ENCODE assay signal across 32 mouse cellular contexts in genomic region chr2:132685001-132685400, GRCm38 (mm10). TPM values are rescaled to one million over a fixed set of nuclear protein-coding genes. Genes with fewer than 3 reads are reported as not detected.
DNase-seq lines count a peak whose midpoint lies in the region; ATAC-seq and TF ChIP-seq lines count a peak whose summit lies in the region.
"Had no signal": no experiment of that assay in that cellular context is flagged by ENCODE, and none has a peak within 500 bp of the region (broad histone marks: within the 10 kb centered on the region; RNA-seq: fewer than 3 reads in every experiment).

No protein-coding gene starts in this region.

- TF ChIP-seq POLR2A in ES-Bruce4 (IDR thresholded peaks at IDR 0.05; ENCODE audit: insufficient read depth, low read length) = no peak

- H3K9ac ChIP-seq in liver, embryonic 12.5 days = peak overlapping the region; percentile 15; the same call in 1 of the 2 replicates
- no peak overlapping the region for H3K9ac ChIP-seq in liver, postnatal 0 days (replicated peaks)
- H3K9ac ChIP-seq in ES-Bruce4 (ENCODE audit: low read depth, poor library complexity, severe bottlenecking) (no peak overlapping the region), ES-E14 (ENCODE audit: insufficient read depth, low read depth, low read length, poor library complexity, severe bottlenecking) (no peak overlapping the region)
- H3K9ac ChIP-seq in liver, embryonic 16.5 days (ENCODE audit: low read depth, low read length) = no peak overlapping the region
- H3K9ac ChIP-seq: embryonic facial prominence, embryonic 13.5 days; hindbrain, embryonic 14.5 days; limb, embryonic 12.5 days; neural tube, embryonic 15.5 days had no signal

- no peak for DNase-seq in liver, postnatal 0 days
- DNase-seq in ES-E14 (ENCODE audit: low read depth, low spot score) = no peak
- DNase-seq in urinary bladder, adult 2 months (ENCODE audit: low spot score) = no peak
- DNase-seq in lung, postnatal 4 days = no peak
- DNase-seq: adrenal gland, postnatal 10 days; B cell, adult 2 months; cerebellum, adult 11 months; cerebellum, postnatal 10 days; gastrocnemius, adult 2 months; gastrocnemius, postnatal 36 days; heart, adult 18-20 months; heart, postnatal 4 days; kidney, adult 11 months; kidney, postnatal 25 days; lung, adult 18-20 months; midbrain, embryonic 14.5 days; right cerebral cortex, postnatal 25 days; spleen, adult 18-20 months; thymus, postnatal 14 days had no signal

- in situ Hi-C loops in ES-E14 (cut with MboI; ENCODE audit: low sequenced_read_pairs in 2 of 2, unreplicated experiment in 2 of 2) = no loop called here

- peak overlapping the region; percentile 79 for H3K27ac ChIP-seq in liver, embryonic 12.5 days
- H3K27ac ChIP-seq in liver, postnatal 0 days (ENCODE audit: low read depth) = no peak overlapping the region
- H3K27ac ChIP-seq in ES-Bruce4 (ENCODE audit: insufficient read depth, low read length) = peak overlapping the region; percentile 90
- H3K27ac ChIP-seq in ES-E14 (ENCODE audit: insufficient read depth, low read depth, low read length, poor library complexity, severe bottlenecking) = peak overlapping the region; percentile 22; the same call in 1 of the 2 replicates
- peak overlapping the region; percentile 40 for H3K27ac ChIP-seq in liver, embryonic 16.5 days (ENCODE audit: low read length)
- H3K27ac ChIP-seq: embryonic facial prominence, embryonic 13.5 days; gastrocnemius, adult 2 months; hindbrain, embryonic 14.5 days; left cerebral cortex, adult 2 months; limb, embryonic 12.5 days; macrophage; neural tube, embryonic 15.5 days had no signal

- H3K4me2 ChIP-seq in liver, embryonic 12.5 days = peak overlapping the region; percentile 27
- H3K4me2 ChIP-seq in liver, postnatal 0 days (ENCODE audit: low read depth, low read length) = no peak overlapping the region
- no peak overlapping the region for H3K4me2 ChIP-seq in liver, embryonic 16.5 days (ENCODE audit: low read depth, low read length)
- H3K4me2 ChIP-seq: embryonic facial prominence, embryonic 13.5 days; hindbrain, embryonic 14.5 days; limb, embryonic 12.5 days; neural tube, embryonic 15.5 days had no signal

- H3K27me3 ChIP-seq in liver, embryonic 12.5 days (replicated peaks) = no peaks in the 10 kb centered on the region; the same call in 1 of the 2 replicates
- no peaks in the 10 kb centered on the region for H3K27me3 ChIP-seq in liver, postnatal 0 days (ENCODE audit: insufficient read depth, low read length)
- H3K27me3 ChIP-seq in ES-Bruce4 (ENCODE audit: control insufficient read depth, insufficient read depth, low read length, poor library complexity, severe bottlenecking) = no peaks in the 10 kb centered on the region
- H3K27me3 ChIP-seq in liver, embryonic 16.5 days (ENCODE audit: control insufficient read depth, insufficient read depth, low read depth, low read length) = no peaks in the 10 kb centered on the region
- H3K27me3 ChIP-seq: CH12.LX; embryonic facial prominence, embryonic 13.5 days; limb, embryonic 12.5 days; neural tube, embryonic 15.5 days had no signal

- H3K4me3 ChIP-seq in liver, embryonic 12.5 days = no peak overlapping the region
- H3K4me3 ChIP-seq in liver, postnatal 0 days (ENCODE audit: low read depth, low read length) = no peak overlapping the region
- H3K4me3 ChIP-seq in ES-Bruce4 (ENCODE audit: low read depth, low read length) (no peak overlapping the region), ES-E14 (ENCODE audit: insufficient read depth in 1 of 2, low read depth in 1 of 2, low read length in 2 of 2, poor library complexity in 1 of 2, severe bottlenecking in 1 of 2) (peak overlapping the region in 1 of 2 experiments; percentile 46; a peak in 1 of 4 replicates)
- H3K4me3 ChIP-seq in liver, embryonic 16.5 days (ENCODE audit: low read depth, low read length) = no peak overlapping the region
- H3K4me3 ChIP-seq: embryonic facial prominence, embryonic 13.5 days; gastrocnemius, adult 2 months; left cerebral cortex, adult 2 months; limb, embryonic 12.5 days; neural tube, embryonic 15.5 days had no signal

- no peak for TF ChIP-seq CTCF in liver, postnatal 0 days (IDR thresholded peaks at IDR 0.05; ENCODE audit: low read depth)
- TF ChIP-seq CTCF in ES-Bruce4 (IDR thresholded peaks at IDR 0.05; ENCODE audit: low read depth, low read length) = no peak

- ATAC-seq in liver, embryonic 12.5 days = peak; percentile 22; the same call in 1 of the 2 replicates
- ATAC-seq in liver, postnatal 0 days = no peak
- no peak; the same call in 1 of the 2 replicates for ATAC-seq in liver, embryonic 16.5 days (ENCODE audit: low read depth)
- ATAC-seq: forebrain, embryonic 16.5 days; inflammation-experienced regulatory T-cells, adult 6 months; lung, postnatal 0 days had no signal

- H3K9me3 ChIP-seq in liver, embryonic 12.5 days (replicated peaks) = no peaks in the 10 kb centered on the region
- no peaks in the 10 kb centered on the region for H3K9me3 ChIP-seq in liver, postnatal 0 days (ENCODE audit: low read length)
- no peaks in the 10 kb centered on the region for H3K9me3 ChIP-seq in ES-Bruce4 (replicated peaks; ENCODE audit: control insufficient read depth, insufficient read depth, low read length, poor library complexity, severe bottlenecking)
- H3K9me3 ChIP-seq in ES-E14 (ENCODE audit: control insufficient read depth, insufficient read depth, low read depth, low read length) = no peaks in the 10 kb centered on the region
- no peaks in the 10 kb centered on the region for H3K9me3 ChIP-seq in liver, embryonic 16.5 days (replicated peaks; ENCODE audit: control insufficient read depth, low read length)
- H3K9me3 ChIP-seq: embryonic facial prominence, embryonic 13.5 days; limb, embryonic 12.5 days; neural tube, embryonic 15.5 days had no signal

- no peak for TF ChIP-seq EP300 in liver, postnatal 0 days (IDR thresholded peaks at IDR 0.05; ENCODE audit: low read depth)
- TF ChIP-seq EP300 in ES-Bruce4 (IDR thresholded peaks at IDR 0.05; ENCODE audit: insufficient read depth, low read depth, low read length) = no peak

- H3K4me1 ChIP-seq in liver, embryonic 12.5 days = peaks cover 53% of the 10 kb centered on the region
- peaks cover 35% of the 10 kb centered on the region for H3K4me1 ChIP-seq in liver, postnatal 0 days (ENCODE audit: insufficient read depth)
- H3K4me1 ChIP-seq in ES-Bruce4 (ENCODE audit: control insufficient read depth, insufficient read depth, low read length) = no peaks in the 10 kb centered on the region
- peaks cover 9 to 11% of the 10 kb centered on the region in 2 experiments; a peak in 2 of 4 replicates for H3K4me1 ChIP-seq in ES-E14 (ENCODE audit: control insufficient read depth in 2 of 2, insufficient read depth in 2 of 2, low read length in 2 of 2, poor library complexity in 1 of 2)
- peaks cover 34% of the 10 kb centered on the region for H3K4me1 ChIP-seq in liver, embryonic 16.5 days (ENCODE audit: control insufficient read depth, low read depth, low read length)
- H3K4me1 ChIP-seq: limb, embryonic 12.5 days had no signal

- H3K36me3 ChIP-seq in liver, embryonic 12.5 days = no peaks in the 10 kb centered on the region
- no peaks in the 10 kb centered on the region for H3K36me3 ChIP-seq in liver, postnatal 0 days (replicated peaks; ENCODE audit: insufficient read depth, low read length)
- H3K36me3 ChIP-seq in ES-Bruce4 (ENCODE audit: control insufficient read depth, insufficient read depth, low read length, poor library complexity, severe bottlenecking) (no peaks in the 10 kb centered on the region), ES-E14 (ENCODE audit: control insufficient read depth, insufficient read depth, low read length, poor library complexity, severe bottlenecking) (no peaks in the 10 kb centered on the region)
- no peaks in the 10 kb centered on the region for H3K36me3 ChIP-seq in liver, embryonic 16.5 days (ENCODE audit: control insufficient read depth, insufficient read depth)
- H3K36me3 ChIP-seq: embryonic facial prominence, embryonic 13.5 days; limb, embryonic 12.5 days; neural tube, embryonic 15.5 days had no signal

TF ChIP-seq in ES-E14, 5 proteins besides CTCF, POLR2A, EP300 and RAD21:
- TF ChIP-seq CHD2 (IDR thresholded peaks at IDR 0.05; ENCODE audit: low read depth, low read length) = no peak
- no peak for TF ChIP-seq ZNF384 (IDR thresholded peaks at IDR 0.05; ENCODE audit: low read depth, low read length)
- no peak for TF ChIP-seq HCFC1 (IDR thresholded peaks at IDR 0.05; ENCODE audit: borderline replicate concordance, insufficient read depth, low read length)
- TF ChIP-seq ZC3H11A (IDR thresholded peaks at IDR 0.05; ENCODE audit: borderline replicate concordance, low read depth, low read length) = no peak
- no peak for TF ChIP-seq MAFK (IDR thresholded peaks at IDR 0.05; ENCODE audit: insufficient read depth, low read depth, low read length)
TF ChIP-seq in ES-E14: peak in this region for 0.

RNA-seq across cellular contexts. Expression of gene Shld1, which starts 1.7 kb away (rescaled TPM):
- 9.5 and 11.6 TPM in 2 replicates for polyA plus RNA-seq in liver, embryonic 12.5 days (2016; fragmentation: Nextera tagmentation; extraction: Ambion mirVana)
- 9.5 and 11.1 TPM in 2 replicates for polyA plus RNA-seq in liver, postnatal 0 days (2015; fragmentation: Nextera tagmentation; extraction: Ambion mirVana)
- polyA plus RNA-seq in ES-Bruce4 (2011; ENCODE audit: insufficient read depth, insufficient read length, low read depth, missing spikeins) = 5.7 and 10.7 TPM in 2 replicates
- 8.9 and 9.2 TPM in 2 replicates for total RNA-seq in ES-E14 (2012; rRNA removed)
- polyA plus RNA-seq in liver, embryonic 16.5 days (2015; fragmentation: Nextera tagmentation; extraction: Ambion mirVana) = 9.8 and 10.4 TPM in 2 replicates
- polyA plus RNA-seq in urinary bladder, adult 2 months (2012; rRNA removed) = 14.2 and 14.4 TPM in 2 replicates
